Mouse (Mus musculus): ENCODE results near the gene Gprc5b. TPM values are rescaled to one million over a fixed set of nuclear protein-coding genes. Genes with fewer than 3 reads are reported as not detected.

Gene Gprc5b
- polyA plus RNA-seq, 1 experiment: 25.0 TPM

GRCm38 (mm10) chr7:118944884-118945283, 50.1 kb downstream of the Gprc5b start:
- TF ChIP-seq CTCF (IDR thresholded peaks at IDR 0.05; ENCODE audit: borderline replicate concordance, extremely low read depth, insufficient read depth, insufficient read length) (no peak), POLR2A (IDR thresholded peaks at IDR 0.05; ENCODE audit: borderline replicate concordance, extremely low read depth, insufficient read depth, insufficient read length, poor library complexity, severe bottlenecking) (no peak)
- DNase-seq (ENCODE audit: low read depth): no peak

- TF ChIP-seq CTCF (IDR thresholded peaks at IDR 0.05; ENCODE audit: borderline replicate concordance, extremely low read depth, insufficient read depth, insufficient read length) (no peak), POLR2A (IDR thresholded peaks at IDR 0.05; ENCODE audit: borderline replicate concordance, extremely low read depth, insufficient read depth, insufficient read length, poor library complexity, severe bottlenecking) (no peak)
These were observed 51.8 kb downstream of the Gprc5b start for GRCm38 (mm10) chr7:118943170-118943569.

GRCm38 (mm10) chr7:118942297-118942696, 52.7 kb downstream of the Gprc5b start:
- no peak for TF ChIP-seq POLR2A (IDR thresholded peaks at IDR 0.05; ENCODE audit: borderline replicate concordance, extremely low read depth, insufficient read depth, insufficient read length, poor library complexity, severe bottlenecking)
- TF ChIP-seq CTCF (IDR thresholded peaks at IDR 0.05; ENCODE audit: borderline replicate concordance, extremely low read depth, insufficient read depth, insufficient read length): no peak
- DNase-seq (ENCODE audit: low read depth): peak; percentile 35

More at GRCm38 (mm10) chr7:118943170-118943569, 51.8 kb downstream of the Gprc5b start:
- DNase-seq (ENCODE audit: low read depth): no peak

- no peak for TF ChIP-seq CTCF (IDR thresholded peaks at IDR 0.05; ENCODE audit: borderline replicate concordance, extremely low read depth, insufficient read depth, insufficient read length)
- no peak for TF ChIP-seq POLR2A (IDR thresholded peaks at IDR 0.05; ENCODE audit: borderline replicate concordance, extremely low read depth, insufficient read depth, insufficient read length, poor library complexity, severe bottlenecking)
- no peak for DNase-seq (ENCODE audit: low read depth)
These were observed 57.3 kb downstream of the Gprc5b start for GRCm38 (mm10) chr7:118937469-118938387.

GRCm38 (mm10) chr7:118936844-118937243, 58.2 kb downstream of the Gprc5b start:
- peak; percentile 53 for DNase-seq (ENCODE audit: low read depth)
- TF ChIP-seq CTCF (IDR thresholded peaks at IDR 0.05; ENCODE audit: borderline replicate concordance, extremely low read depth, insufficient read depth, insufficient read length): no peak

- TF ChIP-seq POLR2A (IDR thresholded peaks at IDR 0.05; ENCODE audit: borderline replicate concordance, extremely low read depth, insufficient read depth, insufficient read length, poor library complexity, severe bottlenecking) (no peak), CTCF (IDR thresholded peaks at IDR 0.05; ENCODE audit: borderline replicate concordance, extremely low read depth, insufficient read depth, insufficient read length) (no peak)
These were observed 59.7 kb downstream of the Gprc5b start for GRCm38 (mm10) chr7:118935306-118935705.

GRCm38 (mm10) chr7:118931502-118932395, 63.3 kb downstream of the Gprc5b start:
- DNase-seq (ENCODE audit: low read depth): no peak
- TF ChIP-seq POLR2A (IDR thresholded peaks at IDR 0.05; ENCODE audit: borderline replicate concordance, extremely low read depth, insufficient read depth, insufficient read length, poor library complexity, severe bottlenecking) (no peak), CTCF (IDR thresholded peaks at IDR 0.05; ENCODE audit: borderline replicate concordance, extremely low read depth, insufficient read depth, insufficient read length) (no peak)

More at GRCm38 (mm10) chr7:118935306-118935705, 59.7 kb downstream of the Gprc5b start:
- DNase-seq (ENCODE audit: low read depth): no peak

GRCm38 (mm10) chr7:118929601-118930311, 65.3 kb downstream of the Gprc5b start:
- peak; percentile 35 for DNase-seq (ENCODE audit: low read depth)
- TF ChIP-seq POLR2A (IDR thresholded peaks at IDR 0.05; ENCODE audit: borderline replicate concordance, extremely low read depth, insufficient read depth, insufficient read length, poor library complexity, severe bottlenecking) (no peak), CTCF (IDR thresholded peaks at IDR 0.05; ENCODE audit: borderline replicate concordance, extremely low read depth, insufficient read depth, insufficient read length) (no peak)

GRCm38 (mm10) chr7:118928916-118929315, 66.1 kb downstream of the Gprc5b start:
- no peak for TF ChIP-seq CTCF (IDR thresholded peaks at IDR 0.05; ENCODE audit: borderline replicate concordance, extremely low read depth, insufficient read depth, insufficient read length)
- DNase-seq (ENCODE audit: low read depth): no peak

GRCm38 (mm10) chr7:118928316-118928715, 66.7 kb downstream of the Gprc5b start:
- no peak for DNase-seq (ENCODE audit: low read depth)
- no peak for TF ChIP-seq POLR2A (IDR thresholded peaks at IDR 0.05; ENCODE audit: borderline replicate concordance, extremely low read depth, insufficient read depth, insufficient read length, poor library complexity, severe bottlenecking)
- TF ChIP-seq CTCF (IDR thresholded peaks at IDR 0.05; ENCODE audit: borderline replicate concordance, extremely low read depth, insufficient read depth, insufficient read length): no peak

GRCm38 (mm10) chr7:118927279-118927678, 67.7 kb downstream of the Gprc5b start:
- no peak for TF ChIP-seq CTCF (IDR thresholded peaks at IDR 0.05; ENCODE audit: borderline replicate concordance, extremely low read depth, insufficient read depth, insufficient read length)
- no peak for TF ChIP-seq POLR2A (IDR thresholded peaks at IDR 0.05; ENCODE audit: borderline replicate concordance, extremely low read depth, insufficient read depth, insufficient read length, poor library complexity, severe bottlenecking)
- no peak for DNase-seq (ENCODE audit: low read depth)
